34 mouse cellular contexts compared by ENCODE assay signal in genomic region chr9:68670731-68671130, GRCm38 (mm10).
"Had no signal": no experiment of that assay in that cellular context is flagged by ENCODE, and none has a peak within 500 bp of the region (broad histone marks: within the 10 kb centered on the region; RNA-seq: fewer than 3 reads in every experiment).

No protein-coding gene starts in this region.

- H3K4me2 ChIP-seq: heart, embryonic 11.5 days; heart, embryonic 12.5 days; heart, embryonic 13.5 days; heart, embryonic 15.5 days; hindbrain, embryonic 12.5 days; hindbrain, embryonic 13.5 days; hindbrain, embryonic 14.5 days; hindbrain, embryonic 15.5 days; intestine, embryonic 15.5 days; kidney, embryonic 15.5 days had no signal

- H3K27me3 ChIP-seq: heart, embryonic 13.5 days; heart, embryonic 15.5 days; hindbrain, embryonic 12.5 days; hindbrain, embryonic 13.5 days; hindbrain, embryonic 15.5 days; intestine, embryonic 15.5 days; kidney, embryonic 15.5 days had no signal

- H3K9ac ChIP-seq: heart, embryonic 12.5 days; heart, embryonic 13.5 days; heart, embryonic 15.5 days; hindbrain, embryonic 12.5 days; hindbrain, embryonic 13.5 days; hindbrain, embryonic 14.5 days; hindbrain, embryonic 15.5 days; intestine, embryonic 15.5 days; kidney, embryonic 15.5 days had no signal

- ATAC-seq: hindbrain, embryonic 16.5 days; hindbrain, postnatal 0 days; inflammation-experienced regulatory T-cells, adult 6 months; intestine, embryonic 15.5 days; intestine, embryonic 16.5 days; intestine, postnatal 0 days had no signal

- H3K4me3 ChIP-seq: heart, embryonic 10.5 days; heart, embryonic 12.5 days; heart, embryonic 13.5 days; heart, embryonic 15.5 days; hindbrain, embryonic 10.5 days; hindbrain, embryonic 12.5 days; hindbrain, embryonic 13.5 days; hindbrain, embryonic 15.5 days; intestine, embryonic 15.5 days; kidney, embryonic 15.5 days; layer of hippocampus, adult 2 months had no signal

- DNase-seq: heart, postnatal 10 days; heart, postnatal 14 days; heart, postnatal 36 days; kidney, adult 11 months; kidney, adult 18-20 months; kidney, adult 2 months; kidney, adult 8-10 months; kidney, adult 9 months; kidney, postnatal 10 days; kidney, postnatal 14 days; kidney, postnatal 25 days; kidney, postnatal 36 days; kidney, postnatal 4 days; layer of hippocampus, adult 9-11 months; layer of hippocampus, postnatal 36 days had no signal

- H3K4me1 ChIP-seq: intestine, embryonic 15.5 days had no signal

- H3K36me3 ChIP-seq: heart, embryonic 10.5 days; heart, embryonic 12.5 days; heart, embryonic 13.5 days; heart, embryonic 15.5 days; hindbrain, embryonic 10.5 days; hindbrain, embryonic 12.5 days; hindbrain, embryonic 13.5 days; hindbrain, embryonic 15.5 days; intestine, embryonic 15.5 days; kidney, embryonic 15.5 days had no signal

- H3K27ac ChIP-seq: heart, embryonic 10.5 days; heart, embryonic 13.5 days; heart, embryonic 15.5 days; hindbrain, embryonic 10.5 days; hindbrain, embryonic 12.5 days; hindbrain, embryonic 13.5 days; hindbrain, embryonic 14.5 days; hindbrain, embryonic 15.5 days; hindbrain, postnatal 0 days; intestine, embryonic 15.5 days; kidney, embryonic 15.5 days; kidney, postnatal 0 days; layer of hippocampus, adult 2 months had no signal

- H3K9me3 ChIP-seq: heart, embryonic 10.5 days; heart, embryonic 12.5 days; heart, embryonic 13.5 days; heart, embryonic 15.5 days; hindbrain, embryonic 10.5 days; hindbrain, embryonic 12.5 days; hindbrain, embryonic 13.5 days; hindbrain, embryonic 15.5 days; intestine, embryonic 15.5 days; kidney, embryonic 15.5 days had no signal
